Mouse (Mus musculus) cerebellum, adult (tissue): ENCODE results near the gene Dlg4.
"Not testable (repeated sequence)": the region's sequence is repeated elsewhere in the genome, so short reads cannot be mapped to it uniquely, and the experiment has no call there.

Experiments used
- ATAC-seq: cut with Nextera tagmentation; 2 replicates; pipeline ENCODE4 v1.9.2; 2017; ENCODE audit warnings: mild to moderate bottlenecking, moderate library complexity, mixed read lengths; ENCODE audit not compliant: insufficient number of reproducible peaks, low FRiP score, low TSS enrichment

Gene Dlg4

GRCm38 (mm10) chr11:70040184-70040583 lies 23.4 kb downstream of the Dlg4 start:
- ATAC-seq, result no peak

- no peak for ATAC-seq
Measured at GRCm38 (mm10) chr11:70042309-70043085, 25.8 kb downstream of the Dlg4 start.

- ATAC-seq, result no peak
Measured at GRCm38 (mm10) chr11:70043665-70044064, 26.9 kb downstream of the Dlg4 start.

GRCm38 (mm10) chr11:70045435-70045834 lies 28.7 kb downstream of the Dlg4 start:
- no peak for ATAC-seq

- no peak for ATAC-seq
Measured at GRCm38 (mm10) chr11:70049366-70049765, 32.6 kb downstream of the Dlg4 start.

DNA sequence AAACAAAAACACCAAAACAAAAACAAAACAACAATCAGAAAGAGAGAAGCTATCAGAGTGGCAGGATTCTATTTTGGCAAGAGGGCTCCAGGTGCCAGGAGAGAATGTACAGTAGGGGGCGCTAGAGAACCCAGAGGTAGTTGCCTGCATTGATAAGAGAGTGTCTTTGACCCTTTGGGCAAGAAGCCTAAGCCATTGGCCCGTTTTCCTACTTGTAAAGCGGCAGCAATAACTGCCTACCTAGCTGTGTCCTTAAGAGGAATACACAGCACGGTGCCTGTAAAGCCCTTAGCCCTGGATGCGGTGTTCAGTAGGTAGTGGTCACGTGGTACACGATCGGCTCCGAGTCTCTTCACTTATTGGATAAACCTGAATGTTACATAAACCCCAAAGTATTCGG lies 33.1 kb downstream of the Dlg4 start:
- no peak for ATAC-seq

GRCm38 (mm10) chr11:70053156-70053555 lies 36.4 kb downstream of the Dlg4 start:
- no peak for ATAC-seq

GRCm38 (mm10) chr11:70053898-70054570 lies 37.3 kb downstream of the Dlg4 start, which contains the start of gene Asgr1:
TSS of gene Asgr1 (plus strand) at chr11:70054085.
- ATAC-seq, result no peak

- no peak; the same call in 1 of the 2 replicates for ATAC-seq
Measured at GRCm38 (mm10) chr11:70055618-70056214, 39.0 kb downstream of the Dlg4 start.

DNA sequence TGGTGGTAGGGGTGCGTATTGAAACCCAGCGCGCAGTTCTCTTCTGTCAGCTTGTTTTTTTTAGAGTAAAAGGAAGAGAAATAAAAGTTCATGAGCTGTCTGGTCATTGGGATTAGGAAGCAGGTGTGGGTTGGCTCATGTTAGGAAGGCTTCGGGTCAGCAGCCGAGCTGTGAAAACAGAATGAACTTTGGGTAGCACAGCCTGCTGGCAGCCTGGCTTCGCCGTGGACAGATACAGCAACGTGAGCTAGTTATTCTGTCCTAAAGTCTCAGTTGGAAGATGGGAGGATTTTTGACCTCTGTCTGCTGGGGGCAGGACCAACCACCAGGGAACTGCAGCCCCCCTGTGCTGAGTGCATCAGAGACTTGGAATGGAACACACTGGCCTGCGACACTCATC lies 41.1 kb downstream of the Dlg4 start:
- no peak for ATAC-seq

GRCm38 (mm10) chr11:70059930-70060329 lies 43.2 kb downstream of the Dlg4 start:
- ATAC-seq, result no peak

- no peak for ATAC-seq
Measured at GRCm38 (mm10) chr11:70063053-70063452, 46.3 kb downstream of the Dlg4 start.

DNA sequence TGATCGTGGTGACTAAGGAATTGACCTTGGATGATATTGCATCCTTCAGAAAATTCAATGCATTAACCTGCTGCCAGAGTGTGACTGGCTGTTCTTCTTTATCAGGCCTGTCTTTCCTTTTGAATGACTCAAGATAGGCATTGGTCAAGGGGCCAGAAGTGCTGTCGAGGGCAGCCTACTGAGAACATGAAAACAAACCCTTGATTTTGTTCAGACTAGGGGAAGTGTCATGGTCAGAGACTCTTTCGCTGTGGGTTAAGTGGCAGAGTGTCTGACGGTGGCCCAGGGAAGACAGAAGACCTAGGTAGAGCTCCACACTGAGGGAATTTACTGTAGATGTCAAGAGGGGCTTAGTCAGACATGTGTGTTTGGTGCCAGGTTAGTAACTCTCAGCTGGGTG lies 50.0 kb downstream of the Dlg4 start:
- no peak for ATAC-seq

- ATAC-seq, result no peak
Measured at GRCm38 (mm10) chr11:70068245-70068644, 51.5 kb downstream of the Dlg4 start.

DNA sequence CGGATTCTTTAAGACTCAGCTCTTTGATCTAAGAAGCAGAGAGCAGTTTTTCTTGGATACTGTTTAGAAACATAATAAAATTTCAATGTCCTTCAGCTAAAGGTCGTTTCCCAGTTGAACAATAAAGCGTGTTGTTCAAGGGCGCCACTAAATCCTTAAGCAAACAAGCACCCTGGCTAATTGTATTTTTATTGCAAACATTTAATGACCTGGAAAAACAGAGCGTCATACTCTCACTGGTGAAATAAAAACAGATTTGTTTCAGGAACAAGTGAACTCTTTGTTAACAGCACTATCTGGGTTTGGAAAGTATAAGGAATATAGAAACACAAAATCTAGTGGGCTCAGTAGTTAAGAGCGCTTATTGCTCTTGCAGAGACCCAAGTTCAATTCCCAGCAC lies 53.3 kb downstream of the Dlg4 start:
- no peak for ATAC-seq

DNA sequence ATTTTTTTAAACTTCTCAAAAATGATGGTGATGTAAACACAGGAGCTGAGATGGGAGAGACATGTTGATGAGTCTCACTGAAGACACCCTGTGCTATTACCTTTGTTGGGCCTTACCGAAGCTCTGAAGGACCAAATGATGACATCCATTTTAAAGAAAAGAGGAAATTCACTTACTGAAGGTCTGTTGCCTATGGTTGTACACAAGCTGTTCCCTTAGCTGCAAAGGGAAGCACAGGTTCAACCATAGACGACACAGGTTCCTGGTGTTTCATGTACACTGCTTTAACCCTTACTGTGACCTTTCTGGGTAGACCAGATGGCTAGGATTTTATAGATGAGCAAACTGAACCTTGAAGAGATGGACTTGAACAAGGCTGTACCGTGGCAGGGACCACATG lies 53.9 kb downstream of the Dlg4 start:
- ATAC-seq, result not testable (repeated sequence)

DNA sequence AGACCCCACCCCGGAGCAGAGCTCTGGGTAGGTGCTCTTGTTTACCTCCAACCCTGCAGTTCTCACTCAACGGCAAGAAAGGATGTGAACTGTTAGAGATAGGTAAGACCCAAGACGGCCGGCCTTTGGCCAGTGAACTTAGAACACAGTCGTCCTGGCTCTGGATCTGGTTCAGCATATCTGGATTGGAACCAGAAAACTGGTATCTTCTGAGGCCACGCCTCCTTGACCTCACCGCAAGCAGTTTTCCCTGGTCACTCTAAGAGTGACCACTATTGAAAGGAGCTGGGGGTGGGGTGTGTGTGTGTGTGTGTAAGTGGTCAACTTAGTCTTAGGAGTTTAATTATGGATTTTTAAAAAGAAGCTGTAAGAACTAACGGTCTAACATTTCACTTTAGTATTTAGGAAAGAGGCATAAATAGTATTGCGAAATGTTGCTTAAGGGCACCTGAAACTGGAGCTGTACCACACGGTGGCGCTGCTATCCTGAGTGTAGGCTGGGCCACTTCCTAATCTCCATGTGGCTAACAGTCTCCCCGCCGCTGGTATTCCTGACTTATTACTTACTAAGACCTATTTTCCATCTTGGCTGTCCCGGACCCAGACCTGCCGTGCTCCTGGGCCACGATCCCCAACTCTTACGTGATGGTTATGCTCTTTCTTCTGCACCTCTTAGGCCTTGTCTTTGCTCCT lies 57.8 kb downstream of the Dlg4 start:
- ATAC-seq, result no peak

GRCm38 (mm10) chr11:70075581-70075980 lies 58.8 kb downstream of the Dlg4 start:
- no peak for ATAC-seq

- ATAC-seq, result no peak
Measured at GRCm38 (mm10) chr11:70077441-70077840, 60.7 kb downstream of the Dlg4 start.

DNA sequence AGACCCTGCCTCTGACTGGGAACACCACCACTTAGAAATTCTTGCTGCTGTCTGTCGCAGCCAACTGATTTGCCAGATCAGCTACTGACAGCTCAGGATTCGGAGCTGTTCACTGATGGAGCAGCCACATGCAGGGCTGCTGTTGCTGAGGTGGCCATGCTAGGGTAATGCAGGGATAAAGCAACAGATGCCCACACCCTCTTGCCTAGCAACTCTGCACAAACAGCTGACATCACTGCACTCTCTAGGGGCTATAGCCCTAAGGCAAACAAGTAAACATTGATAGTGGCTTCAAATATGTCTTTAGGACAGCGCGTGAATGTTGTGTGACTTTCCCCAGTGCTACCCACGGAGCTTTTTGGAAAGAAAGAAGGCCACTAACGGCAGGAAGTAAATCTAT lies 62.4 kb downstream of the Dlg4 start:
- no peak for ATAC-seq

DNA sequence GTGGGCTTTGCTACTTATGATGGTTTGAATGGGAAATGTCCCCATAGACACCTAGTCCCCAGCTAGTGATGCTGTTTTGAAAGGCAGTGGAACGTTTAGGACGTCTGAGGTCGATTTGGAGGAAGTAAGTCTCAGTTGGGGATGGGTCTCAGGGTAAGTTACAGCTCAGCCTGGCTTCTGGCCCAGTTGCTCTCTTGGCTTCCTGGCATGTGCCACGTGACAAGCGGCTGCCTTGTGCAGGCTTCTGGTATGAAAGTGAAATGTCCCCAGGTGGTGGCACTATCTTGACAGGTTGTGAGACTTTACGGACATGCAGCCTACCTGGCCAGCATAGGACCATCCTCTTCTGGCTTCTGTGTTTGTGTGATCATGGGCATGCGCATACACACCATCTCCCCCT lies 63.2 kb downstream of the Dlg4 start:
- no peak for ATAC-seq
